In genomic region chr9:108726116-108726515, GRCm38 (mm10) we compare ENCODE assay signal across 14 mouse cellular contexts.
"Had no signal": no experiment of that assay in that cellular context is flagged by ENCODE, and none has a peak within 500 bp of the region (broad histone marks: within the 10 kb centered on the region; RNA-seq: fewer than 3 reads in every experiment).

No protein-coding gene starts in this region.

- H3K4me3 ChIP-seq: left cerebral cortex, adult 2 months; limb, embryonic 15.5 days; liver, embryonic 12.5 days; midbrain, embryonic 10.5 days; midbrain, embryonic 15.5 days; neural tube, embryonic 13.5 days had no signal

- H3K27ac ChIP-seq: limb, embryonic 15.5 days; liver, embryonic 12.5 days; midbrain, embryonic 10.5 days; midbrain, embryonic 15.5 days; neural tube, embryonic 13.5 days had no signal

- H3K9me3 ChIP-seq: limb, embryonic 15.5 days; liver, embryonic 12.5 days; midbrain, embryonic 10.5 days; midbrain, embryonic 15.5 days; neural tube, embryonic 13.5 days had no signal

- H3K4me1 ChIP-seq: limb, embryonic 15.5 days; liver, embryonic 12.5 days; midbrain, embryonic 10.5 days; midbrain, embryonic 15.5 days; neural tube, embryonic 13.5 days had no signal

- H3K27me3 ChIP-seq: limb, embryonic 15.5 days; liver, embryonic 12.5 days; midbrain, embryonic 15.5 days; neural tube, embryonic 13.5 days had no signal

- DNase-seq: kidney, adult 8-10 months; kidney, postnatal 36 days; lung, embryonic 14.5 days; lung, postnatal 10 days; lung, postnatal 4 days; retina, postnatal 1 day; right cerebral cortex, postnatal 25 days; thymus, postnatal 14 days had no signal
